Mouse (Mus musculus) thymus, adult 2 months (tissue): Measurements from ENCODE around the gene Kif5a. TPM values are rescaled to one million over a fixed set of nuclear protein-coding genes. Genes with fewer than 3 reads are reported as not detected.
"Not testable (repeated sequence)": the region's sequence is repeated elsewhere in the genome, so short reads cannot be mapped to it uniquely, and the experiment has no call there.

ENCODE experiments used
- DNase-seq: peaks from one replicate; pipeline ENCODE4 v3.0.0; 2021
- H3K27ac ChIP-seq: fragments of 200-500 bp; 2 replicates; pipeline ENCODE4 v1.5.1; 2012; ENCODE audit warnings: low read length, control low read depth; ENCODE audit not compliant: control insufficient read depth, insufficient read depth
- H3K27me3 ChIP-seq: fragments of 200-500 bp; 2 replicates; pipeline ENCODE4 v1.6.1; 2012; ENCODE audit warnings: mild to moderate bottlenecking, low read length, moderate library complexity, mixed read lengths; ENCODE audit not compliant: control insufficient read depth, insufficient read depth
- H3K36me3 ChIP-seq: fragments of 200-500 bp; 2 replicates; pipeline ENCODE4 v1.6.1; 2012; ENCODE audit warnings: mild to moderate bottlenecking, low read length, moderate library complexity; ENCODE audit not compliant: control insufficient read depth, insufficient read depth
- H3K4me1 ChIP-seq: fragments of 200-500 bp; replicated peaks from 2 replicates; pipeline ENCODE4 v1.6.1; 2012; ENCODE audit warnings: low read length; ENCODE audit not compliant: control insufficient read depth, insufficient read depth
- H3K4me3 ChIP-seq: fragments of 200-500 bp; 2 replicates; pipeline ENCODE4 v1.5.1; 2012; ENCODE audit warnings: mild to moderate bottlenecking, low read length, control low read depth, moderate library complexity; ENCODE audit not compliant: control insufficient read depth, insufficient read depth
- CTCF ChIP-seq: fragments of 200-500 bp; IDR thresholded peaks from 2 replicates; pipeline ENCODE4 v1.5.1; 2012; ENCODE audit warnings: mild to moderate bottlenecking, control low read depth, low read length, moderate library complexity, borderline replicate concordance; ENCODE audit not compliant: control insufficient read depth, poor library complexity, insufficient read depth; ENCODE audit errors: extremely low read depth
- POLR2A ChIP-seq: fragments of 200-500 bp; IDR thresholded peaks from 2 replicates; pipeline ENCODE4 v1.6.1; 2012; ENCODE audit warnings: mild to moderate bottlenecking, low read length, control low read depth, moderate library complexity; ENCODE audit not compliant: control insufficient read depth, poor library complexity, insufficient read depth; ENCODE audit errors: extremely low read depth
- WGBS: fragments of 180-500 bp; shearing (Covaris S2); methylation state at CpG from one replicate; pipeline ENCODE4 v1.1.7; 2018; 5-methylcytosine and 5-hydroxymethylcytosine counted together
- polyA plus RNA-seq: library from polyadenylated mRNA; depleted of rRNA; stranded (reverse); fragments of >200 nt; gene quantifications from 2 replicates; pipeline ENCODE4 v1.2.3, GENCODE M21; 2012; rRNA removed

Gene Kif5a
- polyA plus RNA-seq: 1.2 and 1.5 TPM in 2 replicates

- no peak within 1 kb of the TSS for H3K27ac ChIP-seq
- H3K36me3 ChIP-seq: no peaks in the 10 kb centered on the region
- H3K27me3 ChIP-seq: no peaks in the 10 kb centered on the region
- peaks cover 19% of the 10 kb centered on the region for H3K4me1 ChIP-seq
- TF ChIP-seq POLR2A: no peak
- no peak for TF ChIP-seq CTCF
- DNase-seq: peak; percentile 64
- peak within 1 kb of the TSS; percentile 28 for H3K4me3 ChIP-seq
- 8% methylated on average over 53 of the region's 53 CpGs for WGBS
Observed at GRCm38 (mm10) chr10:127262548-127263398, at the start of gene Kif5a. Gene Kif5a, minus strand, starts transcription at chr10:127263348.

DNA sequence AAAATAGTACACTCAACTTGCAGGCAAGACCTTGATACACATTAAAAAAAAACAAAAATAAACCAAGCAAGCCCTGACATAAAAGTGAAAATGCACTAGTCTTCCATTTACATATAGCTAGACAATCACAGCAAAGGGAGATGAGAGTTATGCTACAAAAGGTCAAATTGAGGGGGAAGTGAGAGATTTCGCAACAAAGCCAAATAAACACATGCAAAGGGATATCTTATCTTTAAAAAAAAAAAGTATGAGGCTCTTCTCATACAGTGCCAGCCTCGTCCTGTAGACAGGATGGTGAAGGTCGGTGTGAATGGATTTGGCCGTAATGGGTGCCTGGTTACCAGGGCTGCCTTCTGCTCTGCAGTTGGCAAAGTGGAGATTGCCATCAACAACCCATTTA, 49.7 kb upstream of the Kif5a start:
- Histone ChIP-seq H3K27me3 (no peaks in the 10 kb centered on the region), H3K36me3 (peaks cover 12% of the 10 kb centered on the region), H3K27ac (no peak overlapping the region), H3K4me3 (no peak overlapping the region), H3K4me1 (0 out of 2 replicates have a peak, but pooled peaks cover 4% of the 10 kb centered on the region)
- no peak for DNase-seq
- TF ChIP-seq POLR2A (no peak), CTCF (no peak)
- WGBS: 66% methylated on average over 4 of the region's 4 CpGs

DNA sequence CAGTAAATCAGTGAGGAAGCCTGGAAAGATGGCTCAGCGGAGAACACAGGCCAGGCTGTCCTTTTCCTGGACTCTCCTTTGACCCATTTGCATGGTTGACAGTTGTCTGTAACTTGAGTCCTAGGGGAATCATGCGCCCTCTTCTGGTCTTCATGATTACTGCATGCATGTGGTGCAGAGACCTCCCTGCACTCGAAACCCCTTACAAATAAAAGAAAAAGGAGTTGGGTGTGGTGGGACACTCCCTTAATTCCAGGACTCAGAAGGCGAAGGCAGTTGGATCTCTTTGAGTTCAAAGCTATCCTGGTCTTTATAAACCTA, 49.2 kb upstream of the Kif5a start:
- Histone ChIP-seq H3K36me3 (peaks cover 13% of the 10 kb centered on the region), H3K4me3 (peak overlapping the region; percentile 93), H3K27me3 (no peaks in the 10 kb centered on the region), H3K4me1 (0 out of 2 replicates have a peak, but pooled peaks cover 4% of the 10 kb centered on the region), H3K27ac (peak overlapping the region; percentile 70)
- 1% methylated on average over 4 of the region's 4 CpGs for WGBS
- DNase-seq: peak; percentile 89
- TF ChIP-seq CTCF: no peak
- no peak for TF ChIP-seq POLR2A

DNA sequence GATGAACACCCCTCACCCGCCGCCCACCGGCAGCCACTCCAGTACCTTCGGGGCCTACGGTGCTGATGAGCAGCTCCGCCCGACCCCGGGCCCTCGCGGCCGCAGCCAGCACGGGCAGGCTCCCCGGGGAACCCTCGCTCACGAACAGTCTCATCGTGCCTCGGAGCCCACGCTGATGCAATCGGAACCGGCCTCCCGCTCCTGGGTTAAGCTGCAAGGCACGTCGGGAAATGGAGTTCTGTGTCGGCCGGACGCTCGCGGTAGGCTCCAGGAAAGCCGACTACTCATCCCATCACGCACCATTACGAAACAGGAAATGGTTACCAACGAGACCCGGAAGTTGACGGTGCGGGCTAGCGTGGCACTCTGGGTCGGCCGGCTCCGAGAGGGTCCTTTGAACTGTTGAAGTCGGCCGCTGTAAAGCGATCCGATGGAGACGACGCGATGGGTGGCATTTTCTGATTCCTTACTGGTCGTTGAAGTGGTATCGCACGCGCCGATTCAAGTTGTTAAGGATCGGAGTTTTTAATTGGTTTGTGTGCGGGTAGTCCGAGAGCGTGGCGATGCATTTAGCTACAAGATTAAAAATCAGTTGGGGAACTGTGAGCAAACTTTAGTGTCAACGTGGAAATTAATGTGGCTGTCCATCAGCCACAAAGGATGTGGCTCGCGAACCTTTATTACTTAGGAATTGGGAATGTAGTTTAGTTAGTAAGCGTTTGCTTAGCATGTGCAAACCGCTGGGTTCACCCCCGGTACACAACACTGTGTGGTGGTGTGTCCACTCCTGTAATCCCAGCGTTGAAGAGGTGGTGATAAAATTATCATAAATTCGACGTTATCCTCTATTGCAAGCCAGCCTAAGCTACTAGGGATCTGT, 48.6 kb upstream of the Kif5a start, which contains the start of gene Mars:
Gene Mars, minus strand, starts transcription at position 311 of the 880 bp plus-strand sequence.
- Histone ChIP-seq H3K27ac (peak within 1 kb of the TSS; percentile 70), H3K4me1 (0 out of 2 replicates have a peak, but pooled peaks cover 4% of the 10 kb centered on the region), H3K27me3 (no peaks in the 10 kb centered on the region), H3K36me3 (peaks cover 19% of the 10 kb centered on the region), H3K4me3 (peak within 1 kb of the TSS; percentile 93)
- WGBS: under 1% methylated on average over 65 of the region's 65 CpGs
- no peak; the same call in none of the 2 replicates for TF ChIP-seq CTCF
- peak; percentile 36; the same call in 1 of the 2 replicates for TF ChIP-seq POLR2A
- peak; percentile 95 for DNase-seq

DNA sequence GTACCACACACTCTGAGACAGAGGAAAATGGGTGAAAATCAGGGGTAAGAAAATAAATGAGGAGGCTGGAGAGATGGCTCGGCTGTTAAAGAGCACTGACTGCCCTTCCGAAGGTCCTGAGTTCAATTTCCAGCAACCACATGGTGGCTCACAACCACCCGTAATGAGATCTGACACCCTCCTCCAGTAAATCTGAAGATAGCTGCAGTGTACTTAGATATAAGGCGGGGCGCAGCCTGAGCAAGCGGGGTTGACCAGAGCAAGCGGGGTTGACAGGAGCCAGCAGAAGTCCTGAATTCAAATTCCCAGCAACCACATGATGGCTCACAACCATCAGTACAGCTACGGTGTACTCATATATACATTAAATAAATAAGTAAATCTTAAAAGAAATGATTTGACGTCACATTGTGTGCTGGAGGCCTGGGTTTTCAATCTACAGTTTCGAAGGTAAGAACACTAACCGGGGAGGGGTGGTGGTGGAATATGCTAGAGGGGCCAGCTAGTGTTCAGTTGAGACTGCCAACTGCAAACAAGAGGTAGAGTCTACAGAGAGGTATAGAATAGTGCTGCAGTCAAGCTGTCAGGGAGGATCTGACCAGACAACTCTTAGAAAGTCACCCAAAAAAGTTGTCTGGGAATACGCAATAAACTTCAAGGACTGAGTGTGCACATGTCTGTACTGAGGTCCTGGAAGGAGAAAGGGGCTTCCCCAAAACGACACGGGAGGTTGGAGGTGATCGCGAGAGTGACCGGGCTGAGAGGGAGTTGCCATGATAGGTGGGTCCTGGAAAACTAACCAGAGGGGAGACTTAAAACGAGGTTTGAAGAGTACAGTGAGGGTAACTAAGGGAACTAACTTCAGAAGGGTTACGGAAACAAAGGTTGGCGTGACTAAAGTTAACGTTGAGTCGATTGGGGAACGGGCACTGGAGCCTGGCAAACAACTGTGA, 47.7 kb upstream of the Kif5a start:
- no peak overlapping the region for H3K27ac ChIP-seq
- H3K4me1 ChIP-seq: 0 out of 2 replicates have a peak, but pooled peaks cover 4% of the 10 kb centered on the region
- DNase-seq: no peak
- H3K4me3 ChIP-seq: peak overlapping the region; percentile 93
- H3K27me3 ChIP-seq: no peaks in the 10 kb centered on the region
- H3K36me3 ChIP-seq: peaks cover 28% of the 10 kb centered on the region
- 40% methylated on average over 23 of the region's 23 CpGs for WGBS
- no peak for TF ChIP-seq CTCF
- TF ChIP-seq POLR2A: no peak

GRCm38 (mm10) chr10:127309167-127309566, 46.0 kb upstream of the Kif5a start:
- H3K27ac ChIP-seq, H3K4me3 ChIP-seq, H3K27me3 ChIP-seq, DNase-seq, H3K4me1 ChIP-seq: not testable (repeated sequence)
- H3K36me3 ChIP-seq: peaks cover 38% of the 10 kb centered on the region
- 94% methylated on average over 3 of the region's 3 CpGs for WGBS
